Mouse (Mus musculus) kidney, postnatal 10 days (tissue): ENCODE measurements around the gene Abtb2.

Source experiments
- DNase-seq: peaks from one replicate; pipeline ENCODE4 v3.0.0; 2021; ENCODE audit warnings: mixed read lengths

Abtb2 gene

GRCm38 (mm10) chr2:103586423-103586822, 20.3 kb downstream of the Abtb2 start:
- DNase-seq = no peak

GRCm38 (mm10) chr2:103588776-103589175, 22.7 kb downstream of the Abtb2 start:
- DNase-seq = no peak

- no peak for DNase-seq
Measured at GRCm38 (mm10) chr2:103589400-103589799, 23.3 kb downstream of the Abtb2 start.

- no peak for DNase-seq
Measured at GRCm38 (mm10) chr2:103590645-103591044, 24.5 kb downstream of the Abtb2 start.

- DNase-seq = no peak
Measured at GRCm38 (mm10) chr2:103591742-103592590, 25.9 kb downstream of the Abtb2 start.

- no peak for DNase-seq
Measured at GRCm38 (mm10) chr2:103592591-103592929, 26.4 kb downstream of the Abtb2 start.

GRCm38 (mm10) chr2:103594592-103595011, 28.5 kb downstream of the Abtb2 start:
- DNase-seq = peak; percentile 36

- peak; percentile 44 for DNase-seq
Measured at GRCm38 (mm10) chr2:103595028-103595651, 29.0 kb downstream of the Abtb2 start.

- DNase-seq = peak; percentile 17
Measured at GRCm38 (mm10) chr2:103599296-103599695, 33.2 kb downstream of the Abtb2 start.

- peak; percentile 74 for DNase-seq
Measured at GRCm38 (mm10) chr2:103600165-103600891, 34.2 kb downstream of the Abtb2 start.

- no peak for DNase-seq
Measured at GRCm38 (mm10) chr2:103601126-103601525, 35.0 kb downstream of the Abtb2 start.

- DNase-seq = no peak
Measured at GRCm38 (mm10) chr2:103601531-103601930, 35.4 kb downstream of the Abtb2 start.

GRCm38 (mm10) chr2:103603209-103603608, 37.1 kb downstream of the Abtb2 start:
- DNase-seq = no peak

GRCm38 (mm10) chr2:103603869-103604268, 37.8 kb downstream of the Abtb2 start:
- DNase-seq = no peak

GRCm38 (mm10) chr2:103605805-103606498, 39.8 kb downstream of the Abtb2 start:
- DNase-seq = no peak

GRCm38 (mm10) chr2:103607926-103608325, 41.8 kb downstream of the Abtb2 start:
- DNase-seq = no peak

GRCm38 (mm10) chr2:103608947-103609346, 42.8 kb downstream of the Abtb2 start:
- DNase-seq = no peak

GRCm38 (mm10) chr2:103609499-103609898, 43.4 kb downstream of the Abtb2 start:
- DNase-seq = no peak

- no peak for DNase-seq
Measured at GRCm38 (mm10) chr2:103610831-103611535, 44.9 kb downstream of the Abtb2 start.

GRCm38 (mm10) chr2:103613865-103614264, 47.8 kb downstream of the Abtb2 start:
- DNase-seq = no peak

- no peak for DNase-seq
Measured at GRCm38 (mm10) chr2:103615028-103615427, 48.9 kb downstream of the Abtb2 start.

GRCm38 (mm10) chr2:103618407-103618806, 52.3 kb downstream of the Abtb2 start:
- DNase-seq = no peak
